Comparison of ENCODE assay signal across 12 mouse cellular contexts in genomic region chr17:28419636-28420035, GRCm38 (mm10). TPM values are rescaled to one million over a fixed set of nuclear protein-coding genes. Genes with fewer than 3 reads are reported as not detected.
DNase-seq lines count a peak whose midpoint lies in the region; ATAC-seq and TF ChIP-seq lines count a peak whose summit lies in the region.
"Had no signal": no experiment of that assay in that cellular context is flagged by ENCODE, and none has a peak within 500 bp of the region (broad histone marks: within the 10 kb centered on the region; RNA-seq: fewer than 3 reads in every experiment).

No protein-coding gene starts in this region.

- ATAC-seq in embryonic facial prominence, embryonic 13.5 days (ENCODE audit: insufficient number of reproducible peaks, insufficient read depth, low FRiP score, low TSS enrichment, low read depth), result no peak
- no peak for ATAC-seq in lung, embryonic 14.5 days (ENCODE audit: insufficient read depth)
- ATAC-seq in midbrain, embryonic 13.5 days, result no peak
- ATAC-seq: CD4-positive, CD25-positive, alpha-beta regulatory T cell, adult 4 months had no signal

- H3K9me3 ChIP-seq in embryonic facial prominence, embryonic 13.5 days, result no peaks in the 10 kb centered on the region
- no peaks in the 10 kb centered on the region for H3K9me3 ChIP-seq in embryonic facial prominence, embryonic 10.5 days
- no peaks in the 10 kb centered on the region for H3K9me3 ChIP-seq in heart, embryonic 10.5 days
- no peaks in the 10 kb centered on the region for H3K9me3 ChIP-seq in lung, embryonic 14.5 days (ENCODE audit: low read depth, low read length)
- H3K9me3 ChIP-seq in midbrain, embryonic 13.5 days, result no peaks in the 10 kb centered on the region

- DNase-seq in embryonic facial prominence, embryonic 10.5 days (ENCODE audit: low spot score), result no peak
- peak; percentile 85 for DNase-seq in 3T3-L1 (ENCODE audit: low read depth, low spot score)
- no peak for DNase-seq in heart, embryonic 10.5 days (ENCODE audit: low spot score)
- DNase-seq in lung, embryonic 14.5 days, result no peak
- DNase-seq in gastrocnemius, postnatal 36 days, result no peak
- no peak for DNase-seq in neural tube, embryonic 10.5 days (ENCODE audit: extremely low spot score, low spot score)
- DNase-seq: adrenal gland, adult 2 months; thymus, postnatal 25 days had no signal

- 0 out of 2 replicates have a peak overlapping the region, but pooled peaks have one; percentile 34 for H3K27ac ChIP-seq in embryonic facial prominence, embryonic 13.5 days
- no peak overlapping the region for H3K27ac ChIP-seq in embryonic facial prominence, embryonic 10.5 days (replicated peaks)
- H3K27ac ChIP-seq in heart, embryonic 10.5 days, result peak overlapping the region; percentile 77; the same call in 1 of the 2 replicates
- peak overlapping the region; percentile 2; the same call in 1 of the 2 replicates for H3K27ac ChIP-seq in lung, embryonic 14.5 days (ENCODE audit: low read depth)
- no peak overlapping the region for H3K27ac ChIP-seq in midbrain, embryonic 13.5 days

- intact Hi-C loops in gastrocnemius, postnatal 36 days (cut with DNase I), result no loop called here

- no peak overlapping the region for H3K4me3 ChIP-seq in embryonic facial prominence, embryonic 13.5 days
- no peak overlapping the region for H3K4me3 ChIP-seq in embryonic facial prominence, embryonic 10.5 days
- H3K4me3 ChIP-seq in heart, embryonic 10.5 days, result no peak overlapping the region
- no peak overlapping the region for H3K4me3 ChIP-seq in lung, embryonic 14.5 days (ENCODE audit: low read depth, low read length)
- H3K4me3 ChIP-seq in midbrain, embryonic 13.5 days (replicated peaks), result no peak overlapping the region
- H3K4me3 ChIP-seq: erythroblast, embryonic 14.5 days had no signal

- H3K27me3 ChIP-seq in embryonic facial prominence, embryonic 13.5 days, result no peaks in the 10 kb centered on the region
- H3K27me3 ChIP-seq in embryonic facial prominence, embryonic 10.5 days (replicated peaks; ENCODE audit: low read depth, poor library complexity, severe bottlenecking), result no peaks in the 10 kb centered on the region
- H3K27me3 ChIP-seq in heart, embryonic 10.5 days (ENCODE audit: insufficient read depth, poor library complexity, severe bottlenecking), result no peaks in the 10 kb centered on the region
- no peaks in the 10 kb centered on the region for H3K27me3 ChIP-seq in lung, embryonic 14.5 days (ENCODE audit: insufficient read depth, low read length)
- H3K27me3 ChIP-seq in midbrain, embryonic 13.5 days, result no peaks in the 10 kb centered on the region

- TF ChIP-seq CTCF in lung, embryonic 14.5 days (IDR thresholded peaks at IDR 0.05; ENCODE audit: low read depth), result no peak

- no peak overlapping the region for H3K9ac ChIP-seq in embryonic facial prominence, embryonic 13.5 days
- H3K9ac ChIP-seq in lung, embryonic 14.5 days, result no peak overlapping the region
- no peak overlapping the region for H3K9ac ChIP-seq in midbrain, embryonic 13.5 days (replicated peaks)

- peaks cover 13% of the 10 kb centered on the region for H3K36me3 ChIP-seq in embryonic facial prominence, embryonic 13.5 days
- H3K36me3 ChIP-seq in embryonic facial prominence, embryonic 10.5 days (replicated peaks), result peaks cover 43% of the 10 kb centered on the region
- peaks cover 8% of the 10 kb centered on the region; the same call in 1 of the 2 replicates for H3K36me3 ChIP-seq in heart, embryonic 10.5 days
- H3K36me3 ChIP-seq in lung, embryonic 14.5 days (ENCODE audit: insufficient read depth), result peaks cover 7% of the 10 kb centered on the region; the same call in 1 of the 2 replicates
- no peaks in the 10 kb centered on the region for H3K36me3 ChIP-seq in midbrain, embryonic 13.5 days

- no peak overlapping the region for H3K4me2 ChIP-seq in embryonic facial prominence, embryonic 13.5 days
- H3K4me2 ChIP-seq in lung, embryonic 14.5 days, result no peak overlapping the region
- no peak overlapping the region for H3K4me2 ChIP-seq in midbrain, embryonic 13.5 days (replicated peaks)

- 68% methylated on average over 6 of the region's 6 CpGs for WGBS in embryonic facial prominence, embryonic 13.5 days
- 83% methylated on average over 6 of the region's 6 CpGs for WGBS in embryonic facial prominence, embryonic 10.5 days
- 78% methylated on average over 6 of the region's 6 CpGs for WGBS in heart, embryonic 10.5 days
- WGBS in lung, embryonic 14.5 days, result 54% methylated on average over 6 of the region's 6 CpGs
- 84% methylated on average over 6 of the region's 6 CpGs for WGBS in midbrain, embryonic 13.5 days

- H3K4me1 ChIP-seq in embryonic facial prominence, embryonic 13.5 days, result peaks cover 22% of the 10 kb centered on the region
- H3K4me1 ChIP-seq in embryonic facial prominence, embryonic 10.5 days, result peaks cover 15% of the 10 kb centered on the region
- peaks cover 23% of the 10 kb centered on the region for H3K4me1 ChIP-seq in heart, embryonic 10.5 days
- H3K4me1 ChIP-seq in lung, embryonic 14.5 days (ENCODE audit: insufficient read depth), result no peaks in the 10 kb centered on the region
- 0 out of 2 replicates have a peak, but pooled peaks cover 4% of the 10 kb centered on the region for H3K4me1 ChIP-seq in midbrain, embryonic 13.5 days (replicated peaks)

RNA-seq across cellular contexts. Expression of gene Tulp1, which starts 54.6 kb away (rescaled TPM):
- polyA plus RNA-seq in embryonic facial prominence, embryonic 13.5 days (2015; fragmentation: Nextera tagmentation; extraction: Ambion mirVana), result 7.3 and 10.5 TPM in 2 replicates
- 3.4 and 4.9 TPM in 2 replicates for polyA plus RNA-seq in embryonic facial prominence, embryonic 10.5 days (2016; fragmentation: Nextera tagmentation; extraction: Ambion mirVana)
- polyA plus RNA-seq in heart, embryonic 10.5 days (2016; fragmentation: Nextera tagmentation; extraction: Ambion mirVana), result 5.0 and 5.7 TPM in 2 replicates
- 3.0 and 3.6 TPM in 2 replicates for polyA plus RNA-seq in lung, embryonic 14.5 days (2014; fragmentation: Nextera tagmentation; extraction: Ambion mirVana)
- 1.7 and 2.6 TPM in 2 replicates for polyA plus RNA-seq in midbrain, embryonic 13.5 days (2015; fragmentation: Nextera tagmentation; extraction: Ambion mirVana)
- not detected for total RNA-seq in gastrocnemius, postnatal 36 days (2021)
- total RNA-seq: adrenal gland, adult 2 months had no signal

Comparison
In these comparisons a context has a peak if more than half of its experiments do, and no peak if none do; other contexts are left out.
1. H3K27ac ChIP-seq: peak in embryonic facial prominence, embryonic 13.5 days (single experiment), heart, embryonic 10.5 days (single experiment) and lung, embryonic 14.5 days (single experiment); none in embryonic facial prominence, embryonic 10.5 days (single experiment) and midbrain, embryonic 13.5 days (single experiment).